Mouse (Mus musculus) thymus, postnatal 36 days (tissue): ENCODE measurements around the gene Bcl2l13.
"Not testable (repeated sequence)": the region's sequence is repeated elsewhere in the genome, so short reads cannot be mapped to it uniquely, and the experiment has no call there.

ENCODE experiments used
- DNase-seq, 2 experiments: peaks; one replicate each; pipeline ENCODE4 v3.0.0; 2022; ENCODE audit warnings: mixed read lengths in 2 of 2

Bcl2l13 gene

GRCm38 (mm10) chr6:120830866-120831608, 5.0 kb upstream of the Bcl2l13 start:
- DNase-seq, result no peak

DNA sequence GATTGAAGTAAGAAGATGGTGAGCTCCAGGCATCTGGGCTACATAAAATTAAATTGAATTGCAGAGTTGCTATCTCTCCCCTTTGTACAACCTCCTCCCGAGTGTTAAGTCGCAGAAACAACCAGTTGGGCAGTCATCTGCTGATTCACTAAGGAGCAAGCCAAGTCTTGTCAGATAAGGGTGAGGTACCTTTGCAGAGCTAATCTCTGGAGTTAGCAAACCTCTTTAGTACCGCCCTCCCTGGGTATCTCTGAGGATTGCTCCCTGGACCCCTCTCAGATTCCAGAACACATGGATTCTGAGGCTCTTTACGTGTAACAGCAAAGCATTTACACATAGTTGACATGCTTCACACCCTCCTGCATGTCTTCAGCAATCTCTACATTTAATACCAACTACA, 3.9 kb upstream of the Bcl2l13 start:
- no peak for DNase-seq

DNA sequence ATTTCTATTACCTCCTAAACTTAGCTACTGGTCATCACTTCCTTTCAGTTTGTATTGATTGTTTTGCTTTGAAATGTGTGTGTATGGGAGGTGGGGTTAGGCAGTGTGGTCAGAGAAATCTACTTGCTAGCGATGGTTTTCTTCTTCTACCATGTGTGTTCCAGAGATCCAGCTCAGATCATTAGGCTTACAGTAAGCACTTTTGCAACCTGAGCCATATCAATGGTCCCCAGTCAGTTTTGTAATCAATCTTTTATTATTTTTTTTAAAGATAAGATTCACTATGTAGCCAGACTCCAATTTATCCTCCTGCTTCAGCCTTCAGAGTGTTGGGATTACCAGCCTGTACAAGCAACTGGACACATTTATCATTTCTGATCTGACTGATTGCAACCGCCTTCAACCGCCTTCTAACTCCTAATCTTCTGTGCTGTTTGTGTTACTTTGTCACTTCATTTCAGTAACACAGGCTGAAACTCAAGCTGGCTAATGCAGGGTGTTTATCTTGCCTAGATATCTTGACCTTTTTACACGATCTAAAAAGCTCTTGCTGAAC, 1.2 kb upstream of the Bcl2l13 start:
- no peak for DNase-seq

DNA sequence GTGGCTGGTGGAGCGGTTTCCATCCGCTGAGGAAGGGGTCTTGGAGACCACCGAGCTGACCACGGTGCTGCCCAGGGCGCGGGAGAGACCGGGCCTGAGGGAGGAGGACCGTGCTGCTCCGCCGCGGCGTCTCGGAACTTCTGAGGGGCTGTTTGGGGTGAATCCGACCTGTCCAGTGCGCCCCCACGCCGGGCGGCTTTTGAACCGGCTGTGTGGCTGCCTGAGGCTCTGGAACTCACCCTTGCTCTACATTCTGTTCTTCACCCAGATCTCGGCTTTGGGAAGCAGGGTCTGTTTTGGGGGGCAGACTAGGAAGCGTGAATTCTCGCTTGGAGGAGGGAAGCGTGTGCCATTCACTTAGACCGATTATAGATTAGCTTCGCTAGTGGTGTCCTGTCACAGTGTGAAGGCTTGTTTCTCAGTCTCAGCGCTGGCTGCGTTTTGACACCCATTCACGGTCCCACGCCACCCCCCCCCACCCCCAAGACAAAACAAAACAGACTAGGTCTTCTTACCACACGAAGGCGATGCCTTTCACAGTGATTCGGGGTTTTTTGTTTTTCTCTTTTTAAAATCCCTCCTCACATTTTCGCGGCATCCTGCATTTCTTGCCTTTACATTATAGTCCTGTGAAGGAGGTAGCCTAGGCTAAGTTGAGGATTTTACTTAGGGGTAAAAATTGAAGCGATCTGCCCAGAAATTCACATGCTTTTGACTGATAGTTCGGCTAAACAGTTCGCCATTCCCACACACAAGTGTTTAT, 558 bp downstream of the Bcl2l13 start:
- no peak for DNase-seq

- no peak for DNase-seq
These were observed 1.1 kb downstream of the Bcl2l13 start for GRCm38 (mm10) chr6:120837152-120837530.

DNA sequence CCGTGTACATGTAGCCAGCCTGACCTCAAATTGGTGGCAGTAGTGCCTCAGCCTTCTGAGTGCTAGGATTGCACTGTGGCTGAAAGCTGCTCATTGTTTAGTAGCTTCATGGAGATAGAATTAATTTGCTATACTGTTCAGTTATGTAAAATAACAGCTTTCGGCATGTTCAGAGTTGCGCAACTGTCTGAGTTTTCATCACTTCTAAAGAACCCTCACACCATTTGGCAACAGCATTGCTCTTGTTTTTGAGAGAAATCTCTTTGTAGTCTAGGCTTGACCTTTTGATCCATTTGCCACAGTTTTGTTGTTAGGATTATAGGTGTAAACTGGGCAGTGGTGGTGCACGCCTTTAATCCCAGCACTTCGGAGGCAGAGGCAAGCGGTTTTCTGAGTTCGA, 4.2 kb downstream of the Bcl2l13 start:
- no peak for DNase-seq

- DNase-seq, result no peak
These were observed 5.7 kb downstream of the Bcl2l13 start for GRCm38 (mm10) chr6:120841754-120842153.

DNA sequence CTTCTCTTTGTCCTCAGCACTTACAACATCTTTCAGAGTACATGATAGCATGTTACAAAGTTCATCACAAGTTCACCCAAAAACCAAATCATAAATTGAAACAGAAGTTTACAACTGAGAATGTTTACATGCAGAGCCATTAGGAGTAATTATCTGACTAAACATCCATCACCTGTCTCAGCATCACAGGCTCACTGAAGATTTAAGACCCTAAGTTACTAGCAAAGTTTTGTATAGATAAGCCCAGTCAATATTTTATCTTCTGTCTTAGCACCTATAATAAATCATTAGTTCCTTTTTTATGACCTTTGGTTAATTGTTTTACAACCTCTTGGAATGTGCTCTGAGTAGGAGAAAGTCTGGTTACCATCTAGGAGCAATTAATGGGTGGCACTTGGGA, 14.7 kb downstream of the Bcl2l13 start:
- not testable (repeated sequence) for DNase-seq

GRCm38 (mm10) chr6:120854413-120854812, 18.4 kb downstream of the Bcl2l13 start:
- no peak for DNase-seq

DNA sequence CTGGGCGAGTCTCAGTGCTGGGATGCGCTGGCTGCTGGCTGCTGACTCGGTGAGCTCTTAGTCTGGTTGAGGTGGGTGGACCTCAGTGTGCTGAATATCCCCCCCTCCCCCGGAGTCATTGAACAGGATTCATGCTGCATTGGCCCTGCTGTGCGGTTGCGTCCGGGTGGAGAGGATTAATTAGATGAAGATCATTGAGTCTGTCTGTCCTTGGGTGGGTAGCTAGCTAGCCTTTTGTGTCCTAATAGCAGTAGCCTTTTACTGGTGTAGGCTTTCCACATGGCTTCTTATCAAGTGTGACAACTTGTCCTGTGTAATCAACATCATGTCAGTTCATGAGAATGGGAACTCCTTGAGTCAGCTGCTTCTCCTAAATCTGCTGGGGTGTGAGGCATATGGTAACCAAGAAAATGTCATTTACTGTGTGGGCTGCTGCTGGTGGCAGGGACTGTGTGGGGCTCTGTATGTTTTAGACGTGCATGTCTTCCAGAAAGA, 22.3 kb downstream of the Bcl2l13 start:
- no peak for DNase-seq

DNA sequence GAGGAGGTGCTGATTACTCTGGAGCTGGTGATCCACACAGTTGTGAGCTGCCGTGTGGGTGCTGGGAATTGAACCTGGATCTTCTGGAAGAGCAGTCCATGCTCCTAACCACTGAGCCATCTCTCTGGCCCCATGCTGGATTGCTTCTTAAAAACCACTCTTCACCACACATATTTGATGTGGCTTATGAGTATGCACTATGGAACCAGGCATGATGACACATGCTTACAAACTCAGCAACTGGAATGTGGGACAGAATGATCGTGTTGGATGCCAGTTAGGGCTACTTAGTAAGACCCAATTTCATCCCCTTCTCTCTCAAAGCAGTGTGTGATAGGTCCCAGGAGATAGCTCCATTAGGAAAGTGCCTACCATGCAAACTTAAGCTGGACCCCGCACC, 24.1 kb downstream of the Bcl2l13 start:
- no peak for DNase-seq

DNA sequence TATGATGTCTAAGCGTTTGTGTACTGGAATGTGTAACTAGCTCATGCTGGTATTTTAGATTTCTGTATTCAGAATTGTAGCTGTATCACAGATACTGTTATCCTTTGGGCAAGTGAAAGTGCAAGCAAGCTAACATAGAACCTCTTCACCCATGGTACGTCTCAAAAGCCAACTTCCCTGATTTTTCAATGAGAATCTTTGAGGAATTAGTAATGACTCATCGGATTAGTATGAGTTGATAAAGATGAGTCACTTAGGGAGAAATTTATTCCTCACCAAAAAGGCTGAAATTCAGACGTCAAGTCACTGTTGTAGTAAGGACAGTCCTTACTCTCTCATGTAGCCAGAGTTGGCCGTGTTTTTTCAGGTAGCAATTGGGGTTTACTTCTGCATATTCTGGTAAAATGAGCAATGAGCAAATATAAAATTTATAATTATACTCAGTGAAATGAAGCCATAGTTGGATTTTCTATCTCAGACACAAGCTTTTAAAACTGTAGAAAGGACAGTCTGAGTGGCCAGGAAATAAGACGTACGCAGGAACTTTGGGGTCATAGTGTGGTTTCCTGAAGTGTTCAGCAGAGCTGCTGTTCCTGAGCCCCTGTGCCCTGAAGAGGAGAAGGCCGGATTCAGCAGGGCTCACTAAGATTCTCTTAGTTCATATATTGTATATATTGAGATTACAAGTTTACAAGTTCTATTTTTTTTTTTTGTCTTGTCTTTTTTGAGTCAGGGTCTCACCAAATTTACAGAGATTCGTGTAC, 30.2 kb downstream of the Bcl2l13 start:
- DNase-seq, result no peak

GRCm38 (mm10) chr6:120868824-120869223, 32.8 kb downstream of the Bcl2l13 start:
- no peak for DNase-seq

DNA sequence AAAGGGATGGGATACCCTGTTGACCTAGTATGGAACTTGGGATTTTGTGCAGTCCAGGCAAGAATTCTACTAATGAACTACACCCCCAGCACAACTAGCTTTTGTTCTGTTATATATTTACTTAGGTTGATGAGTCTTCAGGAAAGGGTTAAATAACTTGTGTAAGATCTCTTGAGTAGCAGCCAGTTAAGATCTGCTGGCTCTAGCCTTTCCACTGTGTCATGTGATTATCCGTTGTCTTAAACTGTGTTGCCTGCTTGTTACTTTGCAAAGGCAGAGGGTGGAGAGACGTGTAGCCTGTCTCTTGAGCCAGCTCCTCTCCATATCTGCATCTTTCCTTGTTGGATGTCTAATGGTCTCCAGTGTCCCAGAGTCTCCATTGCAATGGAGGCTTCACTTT, 35.3 kb downstream of the Bcl2l13 start:
- no peak for DNase-seq

DNA sequence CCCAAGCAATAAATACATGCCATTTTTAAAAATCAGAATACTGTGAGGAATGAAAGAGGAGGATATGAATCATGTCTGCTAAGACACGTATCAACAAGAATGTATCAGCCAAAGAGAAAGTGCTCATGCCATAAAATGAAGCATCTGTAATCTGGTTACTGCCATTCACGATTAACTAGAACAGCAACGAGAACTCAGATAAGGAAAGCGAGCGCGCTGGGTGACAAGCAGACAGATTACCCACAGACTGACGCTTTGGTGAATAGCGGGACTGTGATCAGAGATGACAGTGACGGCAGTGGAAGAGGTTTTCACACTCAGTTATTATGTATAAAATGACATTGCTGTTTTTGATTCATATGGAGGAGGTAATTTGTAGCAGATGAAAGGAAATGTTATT, 37.9 kb downstream of the Bcl2l13 start:
- DNase-seq, result no peak

GRCm38 (mm10) chr6:120879046-120879445, 43.0 kb downstream of the Bcl2l13 start:
- no peak for DNase-seq

GRCm38 (mm10) chr6:120884436-120884835, 48.4 kb downstream of the Bcl2l13 start:
- DNase-seq, result no peak

DNA sequence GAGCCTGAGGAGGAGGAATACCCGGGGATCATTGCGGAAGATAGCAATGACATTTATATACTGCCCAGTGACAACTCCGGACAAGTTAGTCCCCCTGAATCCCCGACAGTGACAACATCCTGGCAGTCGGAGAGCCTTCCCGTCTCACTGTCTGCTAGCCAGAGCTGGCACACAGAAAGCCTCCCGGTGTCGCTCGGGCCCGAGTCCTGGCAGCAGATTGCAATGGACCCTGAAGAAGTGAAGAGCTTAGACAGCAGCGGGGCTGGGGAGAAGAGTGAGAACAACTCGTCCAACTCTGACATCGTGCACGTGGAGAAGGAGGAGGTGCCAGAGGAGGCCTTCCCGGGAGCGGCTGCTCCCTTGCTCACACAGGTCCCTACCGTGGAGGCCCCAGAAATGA, 50.7 kb downstream of the Bcl2l13 start:
- no peak for DNase-seq

GRCm38 (mm10) chr6:120894089-120894488, 58.1 kb downstream of the Bcl2l13 start:
- no peak for DNase-seq

DNA sequence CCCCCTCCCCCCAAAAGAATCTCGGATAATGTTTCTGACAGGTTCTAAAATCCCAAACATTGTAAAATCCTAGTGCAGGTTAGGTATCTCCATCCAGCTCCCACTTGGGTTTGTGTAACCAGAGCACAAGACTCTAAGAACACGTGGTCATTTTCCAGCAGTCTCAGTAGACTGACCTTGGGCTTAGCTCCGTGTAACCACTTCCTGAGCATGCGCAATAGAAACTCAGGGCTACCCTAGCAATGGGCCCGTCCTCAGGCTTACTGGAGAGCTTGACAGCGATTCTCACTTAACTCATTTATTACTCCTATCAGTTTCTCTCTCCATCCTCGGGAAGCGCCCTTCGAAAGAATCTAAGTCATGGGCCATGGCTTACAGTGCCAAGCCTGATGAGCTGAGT, 58.5 kb downstream of the Bcl2l13 start:
- no peak for DNase-seq

GRCm38 (mm10) chr6:120898188-120898833, 62.3 kb downstream of the Bcl2l13 start:
- DNase-seq, result peak in 1 of 2 experiments; percentile 35
